Mouse (Mus musculus): ENCODE data around the gene Ascl2. TPM values are rescaled to one million over a fixed set of nuclear protein-coding genes. Genes with fewer than 3 reads are reported as not detected.

The Ascl2 gene
- 0.84 and 2.5 TPM in 2 replicates for polyA plus RNA-seq (2012; ENCODE audit: low replicate concordance)

DNA sequence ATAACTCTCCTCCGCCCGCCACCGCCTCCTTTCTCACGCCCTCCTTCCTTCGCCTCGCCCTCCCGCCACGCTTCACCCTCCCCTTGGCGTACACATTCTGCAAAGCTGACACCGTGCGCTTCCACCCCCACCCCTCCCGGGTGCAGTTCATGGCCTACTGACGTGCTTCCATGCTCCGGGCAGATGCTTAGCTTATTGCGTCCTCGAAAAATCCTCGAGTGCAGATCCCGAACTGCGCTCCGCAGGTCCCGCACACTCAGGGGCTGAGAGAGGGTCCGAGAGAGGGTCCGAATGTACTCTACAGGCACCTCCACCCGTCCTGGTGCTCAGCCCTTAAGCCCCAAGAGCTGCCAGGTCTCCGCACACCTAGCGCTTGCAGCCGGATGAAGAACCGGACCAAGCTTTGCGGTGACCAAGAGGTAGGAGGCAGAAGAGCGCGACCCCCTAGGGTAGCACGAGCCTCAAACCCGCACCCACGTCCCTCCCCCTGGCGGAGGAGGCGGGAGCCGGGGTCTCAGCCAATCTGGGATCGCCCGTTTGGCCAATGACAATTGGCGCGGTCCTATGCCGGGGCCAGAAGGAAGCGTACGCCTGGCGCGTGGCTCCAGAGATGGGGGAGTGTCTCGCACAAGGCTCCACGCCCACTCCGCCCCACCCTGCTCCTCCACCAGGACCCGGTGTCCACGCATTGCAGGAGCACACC lies at the start of gene Ascl2:
Ascl2 (minus strand) TSS at position 456 of the 703 bp plus-strand sequence.

DNA sequence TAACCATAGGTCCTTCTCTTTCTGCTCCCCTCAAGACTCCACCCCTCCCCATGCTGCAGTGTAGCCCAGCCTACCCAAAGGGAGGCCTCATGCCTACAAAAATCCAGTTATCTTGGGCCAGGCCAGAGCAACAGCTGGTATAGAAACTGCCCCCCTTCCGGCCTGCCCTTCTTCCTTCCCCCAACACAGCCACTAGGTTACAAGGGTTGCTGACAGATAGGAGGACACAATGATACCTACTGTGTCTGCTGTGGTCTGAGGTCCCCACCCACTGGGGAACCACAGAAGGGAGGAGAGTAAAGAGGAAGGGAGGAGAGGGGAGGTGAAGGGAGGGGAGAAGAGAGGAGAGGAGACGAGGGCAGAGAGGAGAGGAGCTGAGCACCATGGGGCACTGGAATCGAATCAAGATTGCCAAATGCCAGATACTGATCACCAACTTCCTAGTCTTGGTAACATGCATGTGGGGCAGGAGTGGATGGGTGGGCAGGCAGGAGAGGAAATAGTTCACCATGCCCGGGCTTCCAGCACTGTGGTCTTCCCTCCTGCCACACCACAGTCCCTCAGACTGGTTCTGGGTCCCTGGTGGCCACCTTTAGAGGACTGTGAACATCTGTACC lies 35.8 kb upstream of the Ascl2 start, which contains the start of gene Tspan32:
Tspan32 (plus strand) TSS at position 320 of the 617 bp plus-strand sequence.

DNA sequence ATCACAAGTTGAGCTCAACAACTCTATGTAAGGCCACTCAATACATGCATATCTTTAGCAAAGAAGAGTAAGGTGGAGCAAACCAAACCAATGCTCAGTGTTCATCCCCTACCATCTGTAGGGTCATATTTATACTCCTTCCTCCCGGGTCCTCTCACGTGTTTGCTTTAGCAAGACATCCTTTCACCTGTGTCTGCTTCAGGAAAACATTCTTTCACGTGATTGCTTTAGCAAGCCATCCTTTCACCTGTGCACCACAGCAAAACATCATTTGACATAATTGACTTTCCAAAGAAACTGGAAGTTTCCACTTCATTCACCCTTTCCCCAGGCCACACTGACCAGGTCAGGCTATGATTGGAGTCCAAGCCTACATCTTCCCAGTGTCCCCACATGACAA lies 38.0 kb downstream of the Ascl2 start, which contains the start of gene Th:
Th (minus strand) TSS at position 101 of the 400 bp plus-strand sequence.

Other genes starting within 250 kb of the Ascl2 start
- not detected in 2 replicates for gene Ins2, start 225.9 kb downstream of the Ascl2 start, polyA plus RNA-seq (2012; ENCODE audit: low replicate concordance)
- not detected in 2 replicates for gene Th, start 38.1 kb downstream of the Ascl2 start, polyA plus RNA-seq (2012; ENCODE audit: low replicate concordance)
- 40.2 and 49.2 TPM in 2 replicates for gene Tspan32, start 35.8 kb upstream of the Ascl2 start, polyA plus RNA-seq (2012; ENCODE audit: low replicate concordance)
- gene Cd81, start 83.5 kb upstream of the Ascl2 start, polyA plus RNA-seq (2012; ENCODE audit: low replicate concordance): 156 and 464 TPM in 2 replicates
- gene Tssc4, start 100.0 kb upstream of the Ascl2 start, polyA plus RNA-seq (2012; ENCODE audit: low replicate concordance): 283 and 335 TPM in 2 replicates
- 0.07 and 0.19 TPM in 2 replicates for gene Trpm5, start 125.4 kb upstream of the Ascl2 start, polyA plus RNA-seq (2012; ENCODE audit: low replicate concordance)
- 0.15 and 0.33 TPM in 2 replicates for gene Kcnq1, start 137.1 kb upstream of the Ascl2 start, polyA plus RNA-seq (2012; ENCODE audit: low replicate concordance)

All from leukemia stem cell, adult 10-12 weeks (primary cell).